Mouse (Mus musculus): ENCODE data around the gene Ppm1b. TPM values are rescaled to one million over a fixed set of nuclear protein-coding genes. Genes with fewer than 3 reads are reported as not detected.

The Ppm1b gene
- polyA plus RNA-seq, 1 experiment from 2014 or later = 105 TPM

- Histone ChIP-seq H3K4me1 (peaks cover 15% of the 10 kb centered on the region; the same call in 1 of the 2 replicates), H3K9ac (replicated peaks) (no peak overlapping the region), H3K9me3 (no peaks in the 10 kb centered on the region), H3K4me3 (no peak overlapping the region), H3K36me3 (no peaks in the 10 kb centered on the region), H3K27me3 (no peaks in the 10 kb centered on the region), H3K27ac (replicated peaks) (no peak overlapping the region), H3K4me2 (replicated peaks) (no peak overlapping the region)
- no peak for ATAC-seq (replicated peaks)
Measured at GRCm38 (mm10) chr17:84988514-84988913, 32.0 kb downstream of the Ppm1b start.

DNA sequence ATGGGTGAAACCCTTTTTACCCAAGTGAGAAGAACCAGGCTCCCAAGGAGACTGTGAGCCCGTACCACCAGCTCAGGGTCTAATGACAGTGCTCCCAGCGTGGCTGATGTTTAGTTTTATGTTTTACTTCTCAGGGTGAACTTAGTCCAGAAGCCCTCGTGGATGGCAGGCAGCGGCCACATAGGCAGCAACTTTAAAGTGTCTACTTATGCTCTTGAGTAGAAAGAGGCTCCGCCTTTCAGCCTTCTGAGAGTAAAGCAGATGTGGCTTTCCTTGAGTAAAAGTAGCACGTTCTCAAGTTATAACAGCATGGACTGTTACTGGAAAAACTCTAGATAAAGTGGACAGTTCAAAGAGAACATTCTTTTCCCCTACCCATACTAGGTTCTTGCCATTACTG is 39.3 kb downstream of the Ppm1b start:
- Histone ChIP-seq H3K4me1 (peaks cover 3% of the 10 kb centered on the region; the same call in 1 of the 2 replicates), H3K4me3 (no peak overlapping the region), H3K27ac (replicated peaks) (no peak overlapping the region), H3K4me2 (replicated peaks) (no peak overlapping the region), H3K9ac (replicated peaks) (no peak overlapping the region), H3K27me3 (no peaks in the 10 kb centered on the region), H3K36me3 (no peaks in the 10 kb centered on the region), H3K9me3 (no peaks in the 10 kb centered on the region)
- no peak for ATAC-seq (replicated peaks)
- WGBS = 86% methylated on average over 6 of the region's 6 CpGs

- Histone ChIP-seq H3K9ac (replicated peaks) (no peak overlapping the region), H3K27me3 (no peaks in the 10 kb centered on the region), H3K4me2 (replicated peaks) (no peak overlapping the region), H3K4me3 (no peak overlapping the region), H3K27ac (replicated peaks) (no peak overlapping the region), H3K9me3 (no peaks in the 10 kb centered on the region), H3K36me3 (no peaks in the 10 kb centered on the region), H3K4me1 (peaks cover 3% of the 10 kb centered on the region; the same call in 1 of the 2 replicates)
- no peak for ATAC-seq (replicated peaks)
- WGBS = 94% methylated on average over 1 of the region's 1 CpGs
Measured at GRCm38 (mm10) chr17:84997639-84998038, 41.1 kb downstream of the Ppm1b start.

- peaks cover 3% of the 10 kb centered on the region; the same call in 1 of the 2 replicates for H3K4me1 ChIP-seq
- no peak overlapping the region for H3K4me3 ChIP-seq
- no peak for ATAC-seq (replicated peaks)
- H3K4me2 ChIP-seq (replicated peaks) = no peak overlapping the region
- no peaks in the 10 kb centered on the region for H3K36me3 ChIP-seq
- H3K9me3 ChIP-seq = no peaks in the 10 kb centered on the region
- WGBS = 79% methylated on average over 10 of the region's 10 CpGs
- no peak overlapping the region for H3K9ac ChIP-seq (replicated peaks)
- H3K27ac ChIP-seq (replicated peaks) = no peak overlapping the region
- H3K27me3 ChIP-seq = no peaks in the 10 kb centered on the region
Measured at GRCm38 (mm10) chr17:84999636-85000035, 43.1 kb downstream of the Ppm1b start.

DNA sequence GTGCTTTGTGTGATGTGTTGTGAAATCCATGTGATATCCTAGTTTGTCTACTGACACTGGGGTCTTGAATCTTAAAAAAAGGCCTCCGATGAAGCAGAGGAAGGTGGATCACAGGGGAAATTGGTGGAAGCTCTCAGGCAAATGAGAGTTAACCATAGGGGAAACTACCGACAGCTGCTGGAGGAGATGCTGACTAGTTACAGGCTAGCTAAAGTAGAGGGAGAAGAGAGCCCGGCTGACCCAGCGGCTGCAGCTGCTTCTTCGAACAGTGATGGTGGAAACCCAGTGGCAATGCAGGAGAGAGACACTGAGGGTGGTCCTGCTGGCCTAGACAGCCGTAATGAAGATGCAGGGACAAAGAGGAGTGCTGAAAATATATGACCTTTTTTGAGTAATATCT is 56.9 kb downstream of the Ppm1b start:
- no peaks in the 10 kb centered on the region for H3K27me3 ChIP-seq
- peaks cover 12% of the 10 kb centered on the region; the same call in 1 of the 2 replicates for H3K36me3 ChIP-seq
- no peak overlapping the region for H3K9ac ChIP-seq (replicated peaks)
- 83% methylated on average over 6 of the region's 6 CpGs for WGBS
- no peaks in the 10 kb centered on the region for H3K4me1 ChIP-seq
- H3K4me2 ChIP-seq (replicated peaks) = no peak overlapping the region
- no peak for ATAC-seq (replicated peaks)
- H3K4me3 ChIP-seq = no peak overlapping the region
- H3K9me3 ChIP-seq = no peaks in the 10 kb centered on the region
- H3K27ac ChIP-seq (replicated peaks) = no peak overlapping the region

DNA sequence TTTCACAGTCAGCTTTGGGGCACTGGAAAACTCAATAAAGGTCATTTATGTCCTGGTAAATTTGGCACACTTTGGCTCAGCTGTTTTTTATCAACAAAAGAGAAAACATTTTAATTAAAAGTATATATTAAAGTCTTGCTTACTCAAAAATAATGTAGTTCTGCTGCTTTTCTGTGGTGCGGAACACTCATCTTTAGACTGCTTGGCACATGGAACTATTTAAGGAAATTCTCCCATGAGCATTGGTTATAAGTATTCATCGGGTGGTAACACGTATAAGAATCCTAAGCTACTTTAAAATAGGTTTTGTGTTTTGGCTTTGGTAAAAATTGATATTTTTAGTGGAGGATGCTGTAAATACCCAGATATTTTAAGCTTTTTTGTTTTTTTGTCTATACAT is 58.1 kb downstream of the Ppm1b start:
- Histone ChIP-seq H3K9me3 (no peaks in the 10 kb centered on the region), H3K4me2 (replicated peaks) (no peak overlapping the region), H3K9ac (replicated peaks) (no peak overlapping the region), H3K4me1 (no peaks in the 10 kb centered on the region), H3K4me3 (no peak overlapping the region), H3K36me3 (peaks cover 12% of the 10 kb centered on the region; the same call in 1 of the 2 replicates), H3K27ac (replicated peaks) (no peak overlapping the region), H3K27me3 (no peaks in the 10 kb centered on the region)
- WGBS = 95% methylated on average over 3 of the region's 3 CpGs
- no peak for ATAC-seq (replicated peaks)

DNA sequence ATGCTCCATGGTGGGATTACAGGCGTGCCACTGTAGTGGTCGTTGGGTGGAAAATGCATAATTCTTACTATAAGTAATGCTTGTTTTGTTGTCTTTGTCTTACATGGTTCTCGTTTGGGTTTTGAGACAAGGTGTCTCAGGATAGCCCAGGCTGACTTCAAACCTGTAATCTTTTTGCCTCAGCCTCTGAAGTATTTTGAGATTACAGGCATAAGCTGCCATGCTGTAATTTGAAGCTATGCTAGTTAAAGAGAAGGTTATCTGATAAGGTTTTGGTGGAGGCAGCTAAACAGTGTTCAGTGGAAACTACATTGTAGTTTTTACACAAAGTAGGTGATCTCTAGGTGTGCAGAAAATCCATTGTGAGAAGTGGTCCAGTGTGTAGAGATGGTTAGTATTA is 61.8 kb downstream of the Ppm1b start:
- Histone ChIP-seq H3K27ac (replicated peaks) (no peak overlapping the region), H3K27me3 (no peaks in the 10 kb centered on the region), H3K36me3 (no peaks in the 10 kb centered on the region), H3K4me2 (replicated peaks) (no peak overlapping the region), H3K4me1 (no peaks in the 10 kb centered on the region), H3K4me3 (no peak overlapping the region), H3K9ac (replicated peaks) (no peak overlapping the region), H3K9me3 (no peaks in the 10 kb centered on the region)
- no peak for ATAC-seq (replicated peaks)
- WGBS = 83% methylated on average over 3 of the region's 3 CpGs

GRCm38 (mm10) chr17:85018794-85019193 is 62.3 kb downstream of the Ppm1b start:
- no peak overlapping the region for H3K4me3 ChIP-seq
- H3K27ac ChIP-seq (replicated peaks) = no peak overlapping the region
- no peak overlapping the region for H3K9ac ChIP-seq (replicated peaks)
- WGBS = 86% methylated on average over 5 of the region's 5 CpGs
- H3K27me3 ChIP-seq = no peaks in the 10 kb centered on the region
- no peaks in the 10 kb centered on the region for H3K4me1 ChIP-seq
- H3K4me2 ChIP-seq (replicated peaks) = no peak overlapping the region
- ATAC-seq (replicated peaks) = no peak
- no peaks in the 10 kb centered on the region for H3K9me3 ChIP-seq
- no peaks in the 10 kb centered on the region for H3K36me3 ChIP-seq

DNA sequence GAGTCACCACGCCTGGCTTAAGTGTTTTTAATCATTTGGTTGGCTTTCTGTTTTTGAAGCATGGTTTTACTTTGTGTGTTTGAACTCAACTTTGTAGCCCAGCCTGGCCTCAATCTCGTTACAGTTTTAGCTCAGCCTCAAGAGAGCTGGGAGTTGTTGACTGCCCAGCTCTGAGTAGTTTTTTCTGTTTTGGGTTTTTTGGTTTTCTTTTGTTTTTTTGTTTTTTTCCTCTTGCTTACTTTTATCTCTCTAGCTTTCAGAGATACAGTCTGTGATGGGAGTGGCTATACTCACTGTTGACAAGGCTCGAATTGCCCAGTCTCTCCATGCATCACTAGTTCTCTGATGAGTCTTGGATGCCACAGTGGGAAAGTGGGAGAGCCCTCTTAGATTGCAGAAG is 63.8 kb downstream of the Ppm1b start:
- Histone ChIP-seq H3K9me3 (no peaks in the 10 kb centered on the region), H3K36me3 (no peaks in the 10 kb centered on the region), H3K4me1 (no peaks in the 10 kb centered on the region), H3K27ac (replicated peaks) (no peak overlapping the region), H3K4me3 (no peak overlapping the region), H3K4me2 (replicated peaks) (no peak overlapping the region), H3K9ac (replicated peaks) (no peak overlapping the region), H3K27me3 (no peaks in the 10 kb centered on the region)
- WGBS = 91% methylated on average over 3 of the region's 3 CpGs
- no peak for ATAC-seq (replicated peaks)

GRCm38 (mm10) chr17:85023247-85024167 is 67.0 kb downstream of the Ppm1b start:
- ATAC-seq (replicated peaks) = peak; percentile 58
- H3K27ac ChIP-seq (replicated peaks) = no peak overlapping the region
- H3K4me1 ChIP-seq = no peaks in the 10 kb centered on the region
- H3K9ac ChIP-seq (replicated peaks) = no peak overlapping the region
- H3K4me3 ChIP-seq = no peak overlapping the region
- H3K4me2 ChIP-seq (replicated peaks) = no peak overlapping the region
- no peaks in the 10 kb centered on the region for H3K36me3 ChIP-seq
- no peaks in the 10 kb centered on the region for H3K27me3 ChIP-seq
- H3K9me3 ChIP-seq = no peaks in the 10 kb centered on the region
- 58% methylated on average over 22 of the region's 22 CpGs for WGBS

- 94% methylated on average over 8 of the region's 8 CpGs for WGBS
- Histone ChIP-seq H3K9ac (replicated peaks) (no peak overlapping the region), H3K36me3 (no peaks in the 10 kb centered on the region), H3K9me3 (no peaks in the 10 kb centered on the region), H3K4me1 (no peaks in the 10 kb centered on the region), H3K27ac (replicated peaks) (no peak overlapping the region), H3K4me2 (replicated peaks) (no peak overlapping the region), H3K4me3 (no peak overlapping the region), H3K27me3 (no peaks in the 10 kb centered on the region)
- ATAC-seq (replicated peaks) = no peak
Measured at GRCm38 (mm10) chr17:85024237-85024636, 67.7 kb downstream of the Ppm1b start.

- WGBS = 89% methylated on average over 6 of the region's 6 CpGs
- no peak for ATAC-seq (replicated peaks)
- Histone ChIP-seq H3K9me3 (no peaks in the 10 kb centered on the region), H3K4me2 (replicated peaks) (no peak overlapping the region), H3K4me3 (no peak overlapping the region), H3K27ac (replicated peaks) (no peak overlapping the region), H3K4me1 (no peaks in the 10 kb centered on the region), H3K27me3 (no peaks in the 10 kb centered on the region), H3K36me3 (no peaks in the 10 kb centered on the region), H3K9ac (replicated peaks) (no peak overlapping the region)
Measured at GRCm38 (mm10) chr17:85025151-85025550, 68.6 kb downstream of the Ppm1b start.

DNA sequence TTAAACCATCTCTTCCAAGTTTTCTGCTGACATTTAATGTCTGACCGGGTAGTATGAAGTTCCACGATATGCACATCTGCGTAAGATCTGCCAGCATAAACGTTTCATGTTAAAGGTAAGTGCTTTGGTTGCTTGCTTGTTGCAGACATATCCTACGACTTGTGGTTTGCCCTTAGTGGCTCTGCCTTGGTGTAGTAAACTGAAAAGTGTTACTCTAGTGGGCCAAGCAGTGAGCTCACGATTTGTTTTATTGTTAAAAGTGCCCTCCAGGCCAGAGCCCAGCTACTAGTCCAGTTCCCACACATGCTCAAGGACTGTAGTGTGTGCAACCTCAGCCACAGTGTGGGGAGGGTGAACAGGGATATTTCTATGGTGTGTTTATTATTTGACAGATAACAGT is 69.9 kb downstream of the Ppm1b start:
- Histone ChIP-seq H3K4me3 (no peak overlapping the region), H3K9ac (replicated peaks) (no peak overlapping the region), H3K27ac (replicated peaks) (no peak overlapping the region), H3K9me3 (no peaks in the 10 kb centered on the region), H3K27me3 (no peaks in the 10 kb centered on the region), H3K4me2 (replicated peaks) (no peak overlapping the region), H3K4me1 (no peaks in the 10 kb centered on the region), H3K36me3 (no peaks in the 10 kb centered on the region)
- no peak for ATAC-seq (replicated peaks)
- 91% methylated on average over 6 of the region's 6 CpGs for WGBS
